Mouse (Mus musculus): ENCODE results near the gene Etv1.

The Etv1 gene

DNA sequence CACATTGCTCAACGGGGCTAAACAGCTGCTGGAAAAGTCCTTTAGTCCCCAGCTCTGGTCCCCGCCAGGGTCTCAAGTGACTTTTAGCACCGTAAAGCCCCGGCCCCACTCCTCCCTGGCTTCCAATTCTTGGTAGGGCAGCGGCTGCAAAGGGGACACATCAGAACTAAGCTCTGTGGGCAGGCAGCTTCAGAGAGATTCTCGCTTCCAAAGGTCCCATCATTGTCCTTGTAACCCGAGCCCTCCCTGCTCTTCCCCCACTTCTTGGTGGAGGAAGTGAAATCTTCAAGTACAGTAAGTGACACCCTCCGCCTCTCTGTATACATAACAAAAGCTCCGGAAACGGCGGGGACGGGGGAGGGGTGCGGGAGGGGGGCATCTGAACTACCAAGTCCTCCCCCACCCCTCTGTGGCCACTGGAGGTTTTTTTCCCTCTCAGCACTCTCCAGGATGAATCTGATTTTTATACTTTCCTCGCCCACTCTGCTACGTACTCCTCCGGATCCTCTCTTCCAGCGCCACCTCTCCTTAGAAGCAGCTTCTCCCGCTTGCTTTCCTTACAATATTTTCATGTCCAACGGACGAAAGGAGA lies at the start of gene Etv1:
Etv1 (plus strand) TSS at position 195 of the 592 bp plus-strand sequence.
- peak; percentile 19 for DNase-seq (ENCODE audit: low spot score)

DNA sequence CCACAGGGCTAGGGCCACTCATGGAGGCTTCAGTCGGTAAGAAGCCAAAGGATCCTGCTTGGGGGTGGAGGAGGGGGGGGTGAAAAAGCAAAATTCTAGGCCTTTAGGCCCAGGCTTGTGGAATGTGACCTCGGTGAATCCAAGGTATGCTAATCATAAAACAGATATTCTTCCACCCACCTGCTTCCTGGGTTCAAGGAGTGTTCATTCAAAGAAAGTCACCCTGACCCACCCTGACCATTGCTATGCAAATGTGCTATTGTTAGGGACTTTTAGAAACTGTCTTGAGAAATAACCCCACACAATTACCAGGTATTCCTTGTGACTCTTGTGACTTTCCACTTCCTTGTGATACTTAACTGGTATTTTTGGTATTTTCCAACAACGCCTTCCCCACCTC lies 49.5 kb upstream of the Etv1 start:
- DNase-seq (ENCODE audit: low spot score): no peak

DNA sequence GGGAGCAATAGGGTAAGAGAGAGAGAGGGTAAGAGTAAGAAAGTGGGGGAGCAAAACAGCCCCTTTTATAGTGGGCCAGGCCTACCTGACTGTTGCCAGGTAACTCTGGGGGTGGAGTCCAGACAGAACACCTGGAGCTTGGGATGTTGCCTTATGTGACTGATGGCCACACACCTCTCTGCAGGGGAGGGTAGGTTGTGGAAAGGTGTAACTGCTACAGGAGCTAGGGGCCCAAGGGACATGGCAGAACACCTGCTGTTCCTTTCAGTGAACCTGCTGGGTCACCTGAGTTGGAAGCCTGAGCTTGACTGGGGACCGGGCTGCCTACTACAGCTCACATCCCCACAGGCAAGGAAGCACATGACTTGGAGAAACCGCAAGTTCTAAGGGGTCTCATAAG lies 48.4 kb upstream of the Etv1 start:
- no peak for DNase-seq (ENCODE audit: low spot score)

DNA sequence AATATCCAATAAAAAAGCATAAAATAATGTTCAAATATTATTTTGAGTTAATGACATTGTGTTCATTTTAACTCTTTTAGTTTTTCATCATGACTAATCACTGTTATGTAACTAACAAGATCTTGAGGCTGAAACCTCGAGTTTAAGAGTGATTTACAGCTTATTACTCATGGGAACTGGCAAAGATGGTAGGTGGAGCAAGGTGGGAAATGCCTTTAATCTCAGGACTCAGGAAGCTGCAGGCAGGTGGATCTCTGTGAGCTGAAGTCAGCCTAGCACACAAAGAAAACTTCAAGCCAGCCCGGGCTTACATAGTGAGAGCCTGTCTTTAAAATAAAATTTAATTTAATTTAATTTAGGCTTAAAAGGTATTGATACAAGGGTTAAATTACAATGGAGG lies 19.9 kb upstream of the Etv1 start:
- no peak for DNase-seq (ENCODE audit: low spot score)

DNA sequence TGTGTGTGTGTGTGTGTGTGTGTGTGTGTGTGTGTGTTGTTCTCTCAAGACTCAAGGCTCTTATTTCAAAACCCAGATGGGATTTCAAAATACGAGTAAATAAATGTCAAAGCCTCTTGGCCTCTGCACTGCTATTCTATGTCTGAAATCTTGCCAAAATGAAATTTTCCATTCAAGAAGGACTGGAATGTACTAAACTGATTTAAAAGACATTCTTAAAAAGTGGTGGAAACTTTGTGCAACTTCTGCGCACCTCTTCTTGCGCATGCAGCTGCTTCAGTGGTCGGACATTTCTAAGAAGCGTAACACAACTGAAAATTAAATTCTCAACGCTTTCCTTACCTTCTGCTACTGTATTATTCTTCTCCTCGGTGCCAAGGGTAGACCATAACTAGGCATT lies 1.9 kb upstream of the Etv1 start:
- no peak for DNase-seq (ENCODE audit: low spot score)

DNA sequence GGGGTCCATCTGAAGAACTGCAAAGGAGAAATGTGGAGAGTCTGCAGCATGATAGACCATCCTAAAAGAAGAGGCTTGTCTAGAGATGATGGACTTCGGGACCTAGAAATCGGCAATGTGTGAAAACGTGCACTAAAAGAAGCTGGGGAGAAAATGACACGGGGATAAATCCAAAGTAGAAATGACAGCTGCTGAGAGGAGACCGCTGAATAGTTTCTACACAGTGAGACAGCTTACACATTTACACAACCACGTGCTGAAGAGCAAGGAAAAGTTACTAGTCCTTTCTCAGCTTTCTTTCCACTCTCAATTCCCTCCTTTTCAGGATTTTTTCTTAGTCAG lies 1.3 kb upstream of the Etv1 start:
- no peak for DNase-seq (ENCODE audit: low spot score)

DNA sequence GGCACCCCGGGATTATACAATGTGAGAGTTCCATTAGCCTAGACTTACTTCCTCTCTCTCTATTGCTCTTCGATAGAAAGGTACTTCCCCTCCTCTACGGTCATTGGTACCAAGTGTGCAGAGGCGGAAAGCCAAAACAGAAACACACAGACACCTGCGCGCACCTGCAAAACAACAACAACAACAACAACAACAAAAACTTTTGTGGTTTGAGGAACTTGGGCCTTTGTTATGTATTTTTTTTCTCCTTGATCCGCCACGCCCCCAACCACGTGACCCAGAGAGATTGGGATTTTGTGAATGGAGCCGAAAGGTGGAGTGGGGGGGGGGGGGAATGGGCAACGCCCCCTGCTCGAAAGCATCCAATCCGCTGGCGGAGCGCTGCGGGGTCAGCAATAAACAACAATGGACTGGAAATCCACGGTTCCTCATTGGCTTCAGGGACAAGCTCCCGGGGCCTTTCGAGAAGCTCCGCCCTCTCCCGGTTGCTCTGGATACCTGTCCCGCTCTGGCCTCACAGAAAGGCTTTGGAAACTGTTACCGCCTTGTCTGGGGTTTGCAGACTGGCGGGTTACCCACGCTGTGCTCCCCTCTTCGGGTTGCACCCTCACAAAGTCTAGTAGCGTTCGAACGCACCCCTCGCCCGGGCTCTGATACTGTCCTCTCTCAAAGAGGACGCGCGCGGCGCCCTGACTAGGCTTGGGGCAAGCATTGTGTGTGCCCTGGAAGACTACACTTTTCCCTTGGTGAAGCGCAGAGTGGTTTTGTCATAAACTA lies 693 bp upstream of the Etv1 start:
- DNase-seq (ENCODE audit: low spot score): peak; percentile 81

DNA sequence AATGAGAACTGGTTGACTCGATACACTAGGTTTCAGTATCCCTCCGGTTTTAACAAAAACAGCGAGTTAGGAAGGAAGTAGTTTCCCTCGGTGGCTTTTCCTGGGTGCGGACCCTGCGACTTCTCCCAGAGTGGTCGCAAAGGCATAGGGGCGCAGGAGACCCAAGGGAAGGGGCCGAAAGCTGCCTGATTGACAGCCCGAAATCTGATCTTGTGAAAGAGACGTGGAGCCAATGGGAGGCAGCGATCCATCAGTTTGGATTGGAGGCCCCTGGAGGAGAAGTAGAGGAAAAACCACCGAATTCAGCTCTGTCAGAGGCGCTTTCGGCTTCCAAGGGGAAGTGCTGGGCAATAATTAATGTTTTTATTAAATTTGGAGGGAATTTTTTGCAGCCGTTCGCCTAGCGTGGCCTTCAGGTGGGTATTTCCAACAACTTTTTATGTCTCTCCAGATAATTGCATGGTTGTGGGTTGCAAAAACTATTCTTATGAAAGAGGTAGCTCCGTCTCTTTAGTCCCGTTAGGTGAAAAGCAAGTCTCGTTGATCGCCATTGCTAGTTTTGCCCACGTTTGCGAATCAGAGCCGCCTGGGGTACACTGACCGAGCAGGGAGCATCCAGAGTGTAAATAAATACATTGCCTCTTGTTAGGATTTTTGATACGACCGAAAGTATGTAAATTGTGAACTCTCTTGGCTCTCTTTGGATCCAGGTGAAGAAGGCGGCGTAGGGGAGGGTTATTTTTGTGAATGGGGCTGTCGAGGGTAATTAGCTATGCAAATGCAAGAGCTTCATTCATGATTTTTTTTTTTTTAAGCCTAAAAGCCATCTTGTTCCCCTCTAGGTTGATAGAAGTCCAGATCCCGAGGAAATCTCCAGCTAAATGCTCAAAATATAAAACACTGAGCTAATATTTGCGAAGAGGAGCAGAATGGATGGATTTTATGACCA lies 1.1 kb downstream of the Etv1 start:
- DNase-seq (ENCODE audit: low spot score): peak; percentile 50

DNA sequence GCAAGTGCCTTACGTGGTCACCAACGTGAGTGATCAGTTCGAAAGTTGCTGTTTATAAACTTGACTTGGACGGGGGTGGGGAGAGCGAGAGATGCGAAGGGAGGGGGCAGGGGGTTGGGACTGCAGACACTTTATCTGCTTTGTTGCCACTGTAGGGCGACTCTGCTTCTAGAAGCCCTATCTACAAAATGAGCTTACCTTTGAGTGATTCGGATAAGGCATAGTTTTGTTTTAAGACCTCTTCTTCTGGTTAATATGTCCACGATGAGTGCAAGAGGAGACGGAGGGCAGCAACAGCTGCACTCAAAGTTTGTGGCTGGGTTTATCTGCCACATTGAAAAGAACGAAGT lies 1.8 kb downstream of the Etv1 start:
- DNase-seq (ENCODE audit: low spot score): no peak

DNA sequence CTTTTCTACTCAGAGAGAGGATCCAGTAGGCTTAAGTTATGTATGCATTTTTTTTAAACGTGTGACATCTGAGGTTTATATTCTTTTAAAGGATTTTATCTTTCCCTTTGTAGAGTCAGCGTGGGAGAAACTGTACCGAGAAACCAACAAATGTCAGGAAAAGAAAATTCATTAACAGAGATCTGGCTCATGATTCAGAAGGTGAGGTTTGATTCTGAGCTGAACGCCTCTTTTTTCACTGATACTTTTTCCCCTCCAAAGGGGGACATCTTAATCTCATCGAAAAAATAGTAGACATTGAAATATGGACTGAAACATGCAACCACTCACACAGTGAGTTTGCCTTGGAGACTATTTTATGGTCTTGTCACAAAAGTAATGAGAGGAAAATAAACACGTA lies 2.5 kb downstream of the Etv1 start:
- DNase-seq (ENCODE audit: low spot score): no peak

DNA sequence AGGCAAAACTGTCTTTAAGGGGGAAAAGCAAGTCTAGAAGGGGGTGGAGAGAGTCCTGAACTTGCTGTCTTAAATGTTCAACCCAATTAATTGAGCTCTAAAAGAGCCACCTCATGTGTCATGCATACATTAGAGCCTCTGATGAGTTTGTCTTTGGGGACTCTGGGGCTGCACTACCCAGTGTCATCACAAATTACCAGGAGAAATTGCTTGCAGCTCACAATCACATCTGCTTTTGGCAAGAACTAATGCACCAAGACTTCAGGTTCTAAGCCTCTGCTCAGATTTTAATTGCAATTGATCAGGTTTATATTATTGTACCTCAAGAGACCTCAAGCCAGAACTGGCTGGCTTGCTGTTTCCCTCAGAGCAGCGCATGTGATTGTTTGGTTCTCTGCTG lies 4.1 kb downstream of the Etv1 start:
- DNase-seq (ENCODE audit: low spot score): no peak

DNA sequence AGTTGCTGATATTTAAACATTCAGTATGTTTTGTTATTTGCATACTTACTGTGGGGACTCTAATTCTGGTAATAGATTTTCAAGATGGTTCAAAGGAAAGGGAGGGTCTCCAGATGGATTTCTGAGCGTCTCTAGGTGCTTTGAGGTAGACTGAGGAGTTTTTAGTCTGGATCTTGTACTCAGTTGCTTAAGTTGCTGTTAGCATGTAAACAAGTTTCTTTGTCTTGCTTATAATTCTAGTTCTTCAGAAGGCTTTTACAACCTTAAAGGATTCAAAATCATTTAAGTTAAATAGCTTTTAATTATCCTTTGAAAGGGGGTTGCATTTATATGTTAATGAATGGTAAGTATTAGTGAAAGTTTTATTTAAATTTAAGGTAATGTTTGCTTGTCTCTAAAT lies 5.0 kb downstream of the Etv1 start:
- no peak for DNase-seq (ENCODE audit: low spot score)

DNA sequence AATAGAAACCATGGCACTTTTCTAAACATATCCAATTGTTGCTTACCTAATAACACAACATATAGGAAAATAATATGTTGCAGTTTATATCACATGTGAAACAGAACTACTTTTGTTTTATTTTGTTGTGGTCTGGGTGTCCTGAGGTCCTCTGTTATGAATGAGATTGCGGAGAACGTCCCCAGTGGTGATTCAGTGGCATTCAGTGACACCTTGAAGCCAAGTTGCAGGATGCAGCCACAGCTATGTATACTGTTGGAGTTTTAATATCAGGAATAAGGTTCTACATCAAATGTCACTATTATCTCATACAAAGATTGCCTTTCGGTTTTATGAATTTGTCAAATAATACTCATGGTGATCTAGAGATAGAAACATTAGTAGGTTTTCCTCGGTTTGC lies 7.4 kb downstream of the Etv1 start:
- DNase-seq (ENCODE audit: low spot score): no peak

DNA sequence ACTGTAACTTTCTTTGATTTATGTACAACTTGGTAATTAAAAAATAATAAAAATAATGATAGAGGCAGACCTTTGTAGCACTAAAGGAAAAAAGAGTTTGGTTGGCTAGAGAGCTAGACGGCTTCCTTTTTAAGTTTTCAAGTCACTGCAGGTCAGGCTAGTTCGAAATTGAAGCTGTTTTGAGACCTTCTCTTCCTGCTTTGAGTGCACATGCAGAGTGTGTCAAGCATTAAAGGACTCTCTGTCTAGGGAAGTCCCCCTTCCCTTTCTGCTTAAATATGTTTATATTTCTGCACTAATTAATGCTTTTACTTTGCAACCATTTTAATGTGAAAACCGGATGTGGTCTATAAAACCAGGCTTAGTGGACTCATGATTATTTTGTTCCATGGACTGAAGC lies 8.5 kb downstream of the Etv1 start:
- DNase-seq (ENCODE audit: low spot score): no peak

DNA sequence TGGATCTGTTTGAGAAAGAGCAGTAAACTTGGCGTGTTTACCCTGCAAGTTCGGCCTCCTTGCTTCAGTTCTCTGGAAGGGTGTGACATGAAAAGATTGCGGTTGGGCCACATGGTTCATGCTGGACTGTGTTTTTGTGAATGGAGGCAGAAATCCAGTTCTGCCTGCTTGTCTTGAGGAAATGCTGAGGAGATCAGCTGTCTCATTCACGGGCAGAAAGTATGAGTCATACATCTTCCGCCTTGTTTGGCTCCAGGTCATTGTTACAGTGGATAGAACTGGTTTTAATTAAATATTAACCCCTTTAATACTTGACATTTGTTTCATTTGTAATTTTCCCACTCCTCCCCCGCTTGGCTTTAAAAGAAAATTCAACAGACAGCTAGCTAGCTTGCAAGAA lies 9.4 kb downstream of the Etv1 start:
- DNase-seq (ENCODE audit: low spot score): no peak

DNA sequence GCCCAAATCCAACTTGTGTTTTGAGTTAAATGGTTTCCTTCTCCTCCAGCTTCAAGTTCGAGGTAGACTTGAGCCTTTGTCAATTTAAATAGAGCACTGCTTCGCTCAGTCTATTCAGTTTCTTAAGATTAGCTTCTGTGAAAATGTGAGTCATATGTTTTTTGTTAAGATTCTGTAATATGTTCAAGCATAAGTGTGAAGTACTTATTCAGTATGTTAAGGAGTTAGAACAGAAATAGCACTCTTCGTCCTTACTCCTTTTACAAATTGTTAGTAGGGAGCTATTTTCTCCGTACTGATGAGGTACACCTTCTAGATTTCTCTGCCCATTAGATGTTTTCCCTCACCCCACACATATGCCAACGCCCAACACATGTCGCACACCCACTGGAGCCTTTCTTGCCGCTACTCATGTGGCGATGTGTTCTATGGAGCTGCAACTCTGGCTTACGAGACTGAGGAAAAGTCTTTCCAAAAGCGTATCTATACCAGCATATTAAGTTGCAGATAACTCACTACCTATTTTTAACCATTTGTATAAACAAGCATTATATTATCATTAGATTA lies 10.7 kb downstream of the Etv1 start:
- DNase-seq (ENCODE audit: low spot score): no peak

DNA sequence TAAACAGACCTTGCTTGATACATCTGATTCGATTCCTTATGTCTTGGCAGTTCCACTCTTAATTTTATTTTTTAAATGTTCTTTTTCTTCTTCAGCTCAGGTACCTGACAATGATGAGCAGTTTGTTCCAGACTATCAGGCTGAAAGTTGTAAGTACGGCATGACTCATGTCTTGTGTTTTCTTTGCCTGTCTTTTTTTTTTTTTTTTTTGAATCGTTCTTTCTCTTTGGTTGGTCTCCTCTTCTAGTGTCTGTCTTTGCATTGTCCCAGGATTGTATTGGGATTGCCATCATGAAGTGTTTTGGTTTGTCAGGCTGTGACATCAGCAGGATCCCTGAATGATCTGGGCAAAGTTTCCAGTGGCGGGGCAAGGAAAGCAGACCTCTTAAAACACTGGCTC lies 13.9 kb downstream of the Etv1 start:
- no peak for DNase-seq (ENCODE audit: low spot score)

DNA sequence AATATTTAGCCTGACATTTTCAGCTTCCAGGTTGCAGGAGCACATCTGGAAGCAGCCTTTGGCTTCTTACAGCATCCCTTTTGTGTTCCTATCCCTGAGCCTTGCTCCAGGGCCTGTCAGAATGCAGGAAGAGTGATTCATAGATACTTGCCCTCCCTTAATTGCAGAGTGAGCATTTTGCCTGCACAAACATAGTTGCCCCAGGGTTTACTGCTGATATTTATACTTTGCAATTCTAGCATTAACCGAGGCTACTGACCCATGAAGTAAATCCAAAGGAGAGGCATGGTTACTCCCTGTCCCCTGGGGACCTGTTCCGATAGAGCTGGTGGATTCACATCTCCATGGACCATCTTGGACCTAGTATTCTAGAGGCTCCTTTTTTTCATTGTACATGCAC lies 14.5 kb downstream of the Etv1 start:
- no peak for DNase-seq (ENCODE audit: low spot score)

DNA sequence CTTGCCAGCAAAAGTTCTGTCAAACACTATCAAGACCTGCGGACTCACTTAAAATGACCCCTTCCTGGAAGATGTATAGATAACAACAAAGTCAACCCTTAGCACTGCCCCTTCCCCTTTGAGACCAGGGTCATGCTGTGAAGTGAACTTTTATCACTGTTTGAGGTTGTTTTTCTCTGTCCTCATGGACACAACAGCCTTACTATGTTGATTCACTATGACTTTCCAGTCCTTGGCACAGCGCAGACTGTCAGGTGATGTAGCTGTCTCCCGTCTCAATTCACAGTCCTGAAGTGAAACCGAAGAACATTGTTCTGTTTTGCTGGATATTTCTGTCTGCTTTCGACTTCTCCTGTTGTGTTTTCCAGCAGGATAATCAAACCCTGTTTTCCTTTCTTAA lies 27.9 kb downstream of the Etv1 start:
- DNase-seq (ENCODE audit: low spot score): no peak

DNA sequence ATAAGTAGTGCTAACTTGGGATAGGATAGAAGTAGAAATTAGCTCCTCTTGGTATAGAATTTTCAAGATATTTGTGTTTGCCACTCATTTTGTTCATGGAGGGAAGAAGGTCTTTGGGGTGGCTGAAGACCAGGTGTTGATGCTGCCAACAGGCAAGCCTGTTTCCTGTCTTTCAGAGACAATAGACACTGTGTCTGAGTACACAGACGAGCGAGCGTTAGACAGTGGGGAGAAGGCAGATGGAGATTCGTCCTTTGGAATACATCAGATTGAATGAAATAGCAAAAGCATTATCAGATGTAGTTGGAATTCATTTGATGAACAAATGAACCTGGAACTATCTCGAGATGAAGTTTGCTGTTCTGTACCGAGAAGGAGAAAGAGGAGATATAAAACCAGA lies 33.2 kb downstream of the Etv1 start:
- no peak for DNase-seq (ENCODE audit: low spot score)

DNA sequence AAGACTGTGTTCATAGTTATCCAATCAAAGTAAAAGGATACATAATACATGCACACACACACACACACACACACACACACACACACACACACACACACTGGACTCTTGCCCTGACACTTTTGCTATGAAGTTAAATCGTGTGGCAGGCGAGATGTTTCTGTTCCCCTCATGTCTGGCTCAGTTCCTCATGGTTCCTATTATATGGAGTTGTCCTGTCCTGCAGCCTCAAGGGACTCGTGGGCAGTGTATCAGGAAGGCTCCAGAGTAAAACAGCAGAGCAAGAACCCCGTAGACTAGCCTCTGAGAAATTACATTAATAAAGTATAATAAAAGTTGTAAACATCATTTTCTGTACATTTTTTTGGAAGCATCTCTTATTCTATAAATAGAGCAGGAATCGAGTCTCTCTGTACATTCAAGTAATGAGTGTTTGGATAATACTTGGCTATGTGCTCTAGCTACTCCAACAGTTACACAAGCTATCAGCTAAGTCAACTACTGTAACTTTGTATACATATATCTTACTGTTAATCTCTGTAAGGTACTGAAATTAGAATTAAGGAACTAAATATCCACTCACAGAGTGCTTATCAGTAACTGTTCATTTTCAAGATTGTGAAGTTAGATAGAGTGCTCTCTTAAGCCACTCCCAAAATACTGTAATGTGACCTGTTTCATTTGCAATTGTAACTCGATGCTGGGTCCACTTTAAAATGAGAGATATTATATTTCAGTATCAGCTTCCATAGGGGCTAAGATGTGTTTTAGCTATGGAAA lies 35.0 kb downstream of the Etv1 start:
- no peak for DNase-seq (ENCODE audit: low spot score)

DNA sequence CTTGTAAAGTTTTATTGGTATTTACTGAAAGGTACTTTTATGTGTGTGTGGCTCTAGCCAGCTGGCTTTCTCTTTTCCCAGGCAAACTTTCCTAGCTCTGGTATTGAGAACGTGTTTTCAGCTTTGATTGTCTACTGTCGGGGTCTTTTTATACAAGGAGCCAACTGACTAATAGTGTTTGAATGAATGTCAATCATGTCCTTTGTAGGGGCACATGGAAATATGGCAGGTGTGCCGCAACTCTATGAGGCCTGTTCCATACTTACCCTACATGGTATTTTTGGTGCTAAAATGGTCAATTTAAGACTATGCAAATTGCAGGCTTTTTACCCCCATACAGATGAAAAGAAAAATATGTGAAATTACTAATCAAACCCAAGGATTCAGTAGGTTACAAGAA lies 37.1 kb downstream of the Etv1 start:
- no peak for DNase-seq (ENCODE audit: low spot score)

Data from ovary, postnatal 36 days (tissue).